Mouse (Mus musculus): ENCODE data around the gene Coa5. TPM values are rescaled to one million over a fixed set of nuclear protein-coding genes. Genes with fewer than 3 reads are reported as not detected.

The Coa5 gene
- polyA plus RNA-seq, 1 experiment from 2014 or later = 48.9 TPM

DNA sequence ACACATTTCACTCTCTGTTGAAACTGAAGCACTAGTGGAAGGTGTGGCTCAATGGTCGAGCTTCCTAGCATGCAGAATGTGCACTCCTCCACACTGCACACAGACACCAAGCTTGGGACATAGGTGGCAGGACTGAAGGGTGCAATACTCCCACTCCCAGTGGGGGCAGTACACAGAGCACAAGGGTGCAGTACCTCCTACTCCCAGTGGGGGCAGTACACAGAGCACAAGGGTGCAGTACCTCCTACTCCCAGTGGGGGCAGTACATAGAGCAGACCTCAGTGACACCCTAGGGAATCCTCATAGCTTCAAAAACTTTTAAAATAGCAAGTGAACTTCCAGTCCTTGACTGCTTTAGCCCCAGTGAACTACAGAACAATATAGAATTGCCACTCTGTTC is 10.5 kb downstream of the Coa5 start:
- Histone ChIP-seq H3K4me2 (no peak overlapping the region), H3K4me3 (replicated peaks) (no peak overlapping the region), H3K36me3 (peaks cover 74% of the 10 kb centered on the region), H3K27ac (no peak overlapping the region), H3K4me1 (no peaks in the 10 kb centered on the region), H3K9me3 (replicated peaks) (peaks cover 4% of the 10 kb centered on the region; the same call in 1 of the 2 replicates), H3K27me3 (no peaks in the 10 kb centered on the region), H3K9ac (no peak overlapping the region)
- WGBS = 90% methylated on average over 1 of the region's 1 CpGs
- ATAC-seq (replicated peaks; ENCODE audit: low FRiP score) = no peak

DNA sequence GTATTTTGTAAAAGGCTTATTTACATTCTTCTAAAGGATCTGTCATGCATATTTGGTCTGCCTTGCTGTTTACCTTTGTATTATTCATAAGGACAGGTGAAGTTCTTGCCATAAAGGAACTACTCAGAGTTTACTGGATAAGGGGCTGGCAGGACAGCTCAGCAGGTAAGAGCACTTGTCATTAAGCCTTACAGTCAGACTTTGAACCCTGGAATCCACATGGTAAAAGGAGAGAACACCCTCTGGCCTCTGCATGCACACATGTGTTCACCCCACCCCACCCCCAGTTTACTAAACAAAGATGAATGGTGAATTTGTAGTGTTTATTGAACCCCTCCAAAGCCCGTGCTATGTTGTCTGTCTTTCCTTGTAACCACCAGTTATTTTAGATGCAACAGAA is 14.5 kb downstream of the Coa5 start:
- H3K36me3 ChIP-seq = peaks cover 46% of the 10 kb centered on the region
- no peaks in the 10 kb centered on the region for H3K9me3 ChIP-seq (replicated peaks)
- H3K9ac ChIP-seq = no peak overlapping the region
- no peak overlapping the region for H3K4me3 ChIP-seq (replicated peaks)
- no peak overlapping the region for H3K27ac ChIP-seq
- ATAC-seq (replicated peaks; ENCODE audit: low FRiP score) = no peak
- H3K27me3 ChIP-seq = no peaks in the 10 kb centered on the region
- WGBS = 83% methylated on average over 1 of the region's 1 CpGs
- no peaks in the 10 kb centered on the region for H3K4me1 ChIP-seq
- no peak overlapping the region for H3K4me2 ChIP-seq

DNA sequence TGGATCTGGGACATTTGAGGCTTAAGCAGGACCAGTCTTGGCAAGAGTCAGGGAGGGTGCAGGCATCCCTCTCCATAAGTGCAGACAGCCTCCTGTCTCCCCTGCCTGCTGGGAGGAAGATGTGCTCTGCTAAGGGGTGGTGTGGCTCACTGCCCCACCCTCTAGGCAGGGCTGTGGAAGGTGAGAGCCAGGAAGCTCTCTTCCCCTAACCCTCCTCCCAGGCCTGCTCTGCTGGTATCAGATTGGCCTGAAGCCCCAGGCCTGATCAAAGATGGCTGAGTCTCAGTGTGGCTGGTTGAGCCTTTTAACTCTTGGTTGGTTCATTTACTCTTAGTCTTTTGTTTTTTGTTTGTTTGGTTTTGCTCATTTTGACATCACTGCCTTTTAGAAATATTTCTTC is 20.3 kb downstream of the Coa5 start:
- Histone ChIP-seq H3K27me3 (no peaks in the 10 kb centered on the region), H3K27ac (no peak overlapping the region), H3K36me3 (no peaks in the 10 kb centered on the region), H3K4me3 (replicated peaks) (no peak overlapping the region), H3K4me1 (no peaks in the 10 kb centered on the region), H3K9ac (no peak overlapping the region), H3K4me2 (no peak overlapping the region), H3K9me3 (replicated peaks) (no peaks in the 10 kb centered on the region)
- ATAC-seq (replicated peaks; ENCODE audit: low FRiP score) = no peak

DNA sequence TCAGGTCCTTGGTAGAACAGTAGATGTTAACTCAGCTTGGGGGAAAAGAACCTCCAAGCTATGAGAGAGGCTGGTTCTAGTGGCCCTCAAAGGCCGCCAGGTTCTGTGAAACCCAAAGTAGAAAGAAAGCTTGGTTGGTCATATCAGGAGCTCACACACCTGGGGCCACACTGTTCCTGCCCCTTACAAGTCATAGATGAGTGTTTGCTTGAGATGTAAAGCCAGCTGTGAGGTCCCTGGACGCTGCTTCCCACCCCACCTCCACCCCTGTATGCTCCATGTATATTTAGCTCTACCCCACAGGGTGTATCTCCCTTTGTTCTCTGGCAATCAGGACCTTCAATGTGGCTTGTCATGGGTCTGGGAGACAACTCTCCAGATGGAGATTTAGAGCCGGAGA is 21.2 kb downstream of the Coa5 start:
- Histone ChIP-seq H3K27ac (no peak overlapping the region), H3K4me2 (no peak overlapping the region), H3K27me3 (no peaks in the 10 kb centered on the region), H3K9ac (no peak overlapping the region), H3K36me3 (no peaks in the 10 kb centered on the region), H3K4me1 (no peaks in the 10 kb centered on the region), H3K9me3 (replicated peaks) (no peaks in the 10 kb centered on the region), H3K4me3 (replicated peaks) (no peak overlapping the region)
- WGBS = 80% methylated on average over 3 of the region's 3 CpGs
- ATAC-seq (replicated peaks; ENCODE audit: low FRiP score) = no peak

DNA sequence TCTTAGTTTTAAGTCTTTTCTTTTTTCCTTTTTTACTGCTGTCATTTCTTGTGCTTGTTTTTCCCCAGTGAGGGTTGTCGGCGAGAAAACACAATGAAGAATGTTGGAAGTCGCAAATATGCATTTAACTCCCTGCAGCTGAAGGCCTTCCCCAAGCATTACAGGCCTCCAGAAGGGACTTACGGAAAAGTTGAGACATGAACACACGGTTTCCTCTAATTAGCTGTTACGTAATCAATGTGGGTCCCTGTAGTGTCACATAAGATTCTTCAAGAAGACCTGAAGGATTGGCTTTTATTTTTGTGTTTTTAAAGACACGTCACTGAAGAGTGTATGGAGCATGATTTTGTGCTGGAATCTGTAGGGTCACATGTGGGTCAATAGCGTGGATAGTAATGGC is 21.8 kb downstream of the Coa5 start:
- no peaks in the 10 kb centered on the region for H3K27me3 ChIP-seq
- H3K9ac ChIP-seq = no peak overlapping the region
- no peaks in the 10 kb centered on the region for H3K4me1 ChIP-seq
- no peak overlapping the region for H3K4me2 ChIP-seq
- no peak for ATAC-seq (replicated peaks; ENCODE audit: low FRiP score)
- H3K4me3 ChIP-seq (replicated peaks) = no peak overlapping the region
- no peak overlapping the region for H3K27ac ChIP-seq
- no peaks in the 10 kb centered on the region for H3K9me3 ChIP-seq (replicated peaks)
- H3K36me3 ChIP-seq = no peaks in the 10 kb centered on the region
- WGBS = 83% methylated on average over 8 of the region's 8 CpGs

DNA sequence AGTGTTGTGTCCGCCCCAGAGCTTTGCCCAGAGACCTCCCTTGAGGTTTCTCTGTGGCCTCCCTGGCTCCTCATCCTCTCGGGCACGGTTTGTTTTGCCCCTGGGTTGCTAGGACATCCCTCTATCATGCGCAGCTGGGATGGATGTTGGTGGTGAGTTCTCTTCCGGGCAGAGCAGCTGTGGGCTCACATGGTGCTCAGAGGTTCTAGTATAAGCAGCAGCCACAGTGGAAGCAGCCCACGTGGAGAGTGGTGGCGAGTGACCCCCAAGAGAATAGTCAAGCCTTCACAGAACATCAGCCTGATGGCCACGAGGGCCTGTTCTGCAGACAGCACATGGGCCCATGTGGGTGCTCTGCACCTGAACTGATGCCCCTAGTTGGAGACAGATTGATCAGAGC is 22.7 kb downstream of the Coa5 start:
- no peak for ATAC-seq (replicated peaks; ENCODE audit: low FRiP score)
- no peak overlapping the region for H3K4me2 ChIP-seq
- H3K4me3 ChIP-seq (replicated peaks) = no peak overlapping the region
- no peaks in the 10 kb centered on the region for H3K9me3 ChIP-seq (replicated peaks)
- H3K9ac ChIP-seq = no peak overlapping the region
- no peak overlapping the region for H3K27ac ChIP-seq
- H3K4me1 ChIP-seq = no peaks in the 10 kb centered on the region
- 80% methylated on average over 8 of the region's 8 CpGs for WGBS
- H3K27me3 ChIP-seq = no peaks in the 10 kb centered on the region
- H3K36me3 ChIP-seq = no peaks in the 10 kb centered on the region

DNA sequence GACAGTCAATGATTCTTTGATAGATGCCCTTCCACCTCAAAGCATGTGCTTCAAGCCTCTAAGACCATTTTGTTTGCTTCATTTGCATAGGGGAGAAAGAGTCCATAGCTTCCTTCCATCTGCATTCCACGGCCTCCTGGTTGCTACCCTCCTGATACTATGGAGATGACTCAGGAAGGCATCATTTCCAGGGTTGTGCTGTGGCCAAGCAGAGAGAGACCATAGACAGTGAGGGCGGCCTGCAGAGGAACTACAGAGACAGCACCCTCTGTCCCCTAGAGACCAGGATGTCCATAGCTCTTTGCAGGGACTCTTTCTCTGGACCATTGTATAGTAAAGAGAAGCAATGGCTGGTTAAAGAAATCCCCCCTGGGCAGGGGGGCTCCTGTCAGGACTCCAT is 24.8 kb downstream of the Coa5 start:
- WGBS = 90% methylated on average over 2 of the region's 2 CpGs

DNA sequence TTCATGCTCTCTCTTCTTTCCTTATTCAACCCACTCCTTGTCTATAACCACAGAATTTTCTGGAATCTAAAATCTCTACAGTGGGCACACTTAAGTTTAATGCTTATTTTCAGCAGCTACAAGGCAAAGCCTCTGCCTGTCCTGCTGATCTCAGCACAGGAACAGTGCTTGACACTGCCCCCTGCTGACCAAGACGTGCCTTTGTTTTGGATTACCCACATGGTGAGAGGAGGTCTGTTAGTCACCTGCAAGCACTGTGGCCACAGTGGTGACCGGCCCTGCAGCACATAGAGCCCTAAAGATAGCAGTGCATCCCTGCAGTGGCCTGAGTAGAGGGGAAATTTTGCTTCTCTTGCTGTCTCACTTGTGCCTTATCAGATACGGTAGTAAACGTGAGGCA is 28.2 kb downstream of the Coa5 start:
- peaks cover 3% of the 10 kb centered on the region; the same call in 1 of the 2 replicates for H3K36me3 ChIP-seq
- H3K27ac ChIP-seq = no peak overlapping the region
- H3K27me3 ChIP-seq = no peaks in the 10 kb centered on the region
- H3K4me2 ChIP-seq = no peak overlapping the region
- no peaks in the 10 kb centered on the region for H3K9me3 ChIP-seq (replicated peaks)
- H3K4me3 ChIP-seq (replicated peaks) = no peak overlapping the region
- H3K9ac ChIP-seq = no peak overlapping the region
- WGBS = 57% methylated on average over 4 of the region's 4 CpGs
- peaks cover 23% of the 10 kb centered on the region for H3K4me1 ChIP-seq
- no peak for ATAC-seq (replicated peaks; ENCODE audit: low FRiP score)

More for the DNA sequence above, 24.8 kb downstream of the Coa5 start:
- Histone ChIP-seq H3K9ac (no peak overlapping the region), H3K4me2 (no peak overlapping the region), H3K27ac (no peak overlapping the region), H3K36me3 (peaks cover 3% of the 10 kb centered on the region; the same call in 1 of the 2 replicates), H3K27me3 (no peaks in the 10 kb centered on the region), H3K9me3 (replicated peaks) (no peaks in the 10 kb centered on the region), H3K4me1 (no peaks in the 10 kb centered on the region), H3K4me3 (replicated peaks) (no peak overlapping the region)
- ATAC-seq (replicated peaks; ENCODE audit: low FRiP score) = no peak

DNA sequence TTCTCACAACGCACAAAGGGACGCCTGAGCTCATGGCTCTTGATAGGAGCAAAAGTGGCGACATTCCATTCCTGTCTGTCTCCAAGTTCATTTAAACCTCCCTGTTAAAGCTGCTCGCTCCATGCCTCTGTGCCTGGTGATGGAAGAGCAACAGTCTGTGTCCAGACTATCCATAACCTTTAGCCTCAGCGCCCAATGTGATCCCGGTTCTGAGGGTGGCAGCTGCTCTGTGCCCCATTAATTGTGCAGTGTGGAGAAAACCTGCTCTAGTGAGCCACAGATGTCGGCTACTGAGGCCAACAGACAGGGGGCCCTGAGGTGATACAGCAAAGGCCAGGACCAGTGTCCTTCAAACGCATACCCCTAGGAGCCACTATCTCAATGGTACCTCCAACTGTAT is 30.2 kb downstream of the Coa5 start:
- no peaks in the 10 kb centered on the region for H3K9me3 ChIP-seq (replicated peaks)
- no peaks in the 10 kb centered on the region for H3K27me3 ChIP-seq
- H3K4me1 ChIP-seq = peaks cover 24% of the 10 kb centered on the region
- H3K4me2 ChIP-seq = 0 out of 2 replicates have a peak overlapping the region, but pooled peaks have one; percentile 2
- H3K4me3 ChIP-seq (replicated peaks) = no peak overlapping the region
- H3K9ac ChIP-seq = no peak overlapping the region
- WGBS = 50% methylated on average over 8 of the region's 8 CpGs
- peaks cover 8% of the 10 kb centered on the region; the same call in 1 of the 2 replicates for H3K36me3 ChIP-seq
- ATAC-seq (replicated peaks; ENCODE audit: low FRiP score) = peak; percentile 63
- H3K27ac ChIP-seq = no peak overlapping the region

DNA sequence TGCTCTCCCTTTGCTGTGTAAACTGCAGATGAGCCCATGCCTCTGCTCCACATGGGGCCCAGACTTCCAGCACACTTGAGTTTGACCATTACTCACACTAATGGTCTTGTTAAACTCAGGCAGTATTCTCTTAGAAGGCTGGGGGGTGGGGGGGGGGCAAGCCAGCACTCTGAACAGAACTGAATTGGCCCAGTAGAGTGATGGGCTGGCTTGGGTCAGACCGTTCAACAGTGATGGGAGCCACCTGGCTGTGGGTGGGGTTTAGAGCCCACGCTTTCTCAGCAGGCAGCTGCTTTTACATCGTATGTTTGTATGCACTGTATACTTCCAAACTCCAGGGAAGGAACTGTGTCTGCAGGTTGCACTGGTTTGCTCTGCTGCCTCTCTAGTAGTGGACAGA is 30.9 kb downstream of the Coa5 start:
- no peak overlapping the region for H3K4me3 ChIP-seq (replicated peaks)
- no peaks in the 10 kb centered on the region for H3K9me3 ChIP-seq (replicated peaks)
- WGBS = 16% methylated on average over 3 of the region's 3 CpGs
- H3K27ac ChIP-seq = no peak overlapping the region
- H3K36me3 ChIP-seq = peaks cover 11% of the 10 kb centered on the region; the same call in 1 of the 2 replicates
- no peak overlapping the region for H3K9ac ChIP-seq
- H3K27me3 ChIP-seq = no peaks in the 10 kb centered on the region
- 0 out of 2 replicates have a peak overlapping the region, but pooled peaks have one; percentile 2 for H3K4me2 ChIP-seq
- peaks cover 24% of the 10 kb centered on the region for H3K4me1 ChIP-seq
- peak; percentile 77 for ATAC-seq (replicated peaks; ENCODE audit: low FRiP score)

DNA sequence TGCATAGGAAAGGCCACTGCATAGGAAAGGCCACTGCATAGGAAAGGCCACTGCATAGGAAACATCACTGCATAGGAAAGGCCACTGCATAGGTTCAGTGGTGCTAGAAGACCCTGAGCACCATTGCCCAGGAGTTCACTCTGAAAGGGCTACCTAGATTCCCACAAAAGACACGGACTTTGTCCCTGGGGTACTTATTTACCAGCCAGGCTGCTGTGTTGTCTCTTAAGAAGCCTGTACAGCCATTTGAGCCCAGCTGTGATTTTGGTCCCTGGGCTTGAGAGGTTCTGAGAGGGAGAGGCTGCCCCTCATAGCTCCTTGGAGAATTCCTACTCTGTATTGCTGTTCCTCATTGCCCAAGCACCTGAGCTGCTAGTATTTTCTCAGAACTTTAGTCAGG is 33.4 kb downstream of the Coa5 start:
- Histone ChIP-seq H3K36me3 (peaks cover 11% of the 10 kb centered on the region; the same call in 1 of the 2 replicates), H3K9me3 (replicated peaks) (no peaks in the 10 kb centered on the region), H3K27ac (no peak overlapping the region), H3K4me3 (replicated peaks) (no peak overlapping the region), H3K4me2 (no peak overlapping the region), H3K4me1 (peaks cover 24% of the 10 kb centered on the region), H3K9ac (no peak overlapping the region), H3K27me3 (no peaks in the 10 kb centered on the region)
- no peak for ATAC-seq (replicated peaks; ENCODE audit: low FRiP score)
- WGBS = 61% methylated on average over 1 of the region's 1 CpGs

DNA sequence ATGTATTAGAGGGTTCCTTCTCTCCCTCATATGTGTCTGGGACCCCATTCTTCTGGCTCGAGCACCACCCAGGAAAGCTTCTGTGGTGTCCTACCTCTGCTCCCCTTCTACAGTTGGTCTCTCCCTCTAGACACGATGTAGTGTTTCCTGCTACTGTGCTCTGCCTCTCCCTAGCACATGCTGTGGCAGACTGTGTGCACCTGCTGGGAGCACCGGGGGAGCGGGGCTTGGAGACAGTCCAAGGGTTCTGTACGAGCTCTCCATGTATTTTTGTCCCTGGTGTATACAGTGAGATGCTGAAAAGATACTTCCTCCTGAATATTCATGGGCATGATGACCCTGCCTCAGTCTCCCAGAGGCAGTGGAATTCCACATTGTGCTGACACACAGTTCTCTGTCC is 36.7 kb downstream of the Coa5 start:
- H3K9ac ChIP-seq = no peak overlapping the region
- no peaks in the 10 kb centered on the region for H3K9me3 ChIP-seq (replicated peaks)
- H3K36me3 ChIP-seq = peaks cover 8% of the 10 kb centered on the region; the same call in 1 of the 2 replicates
- no peak overlapping the region for H3K27ac ChIP-seq
- 0 out of 2 replicates have a peak, but pooled peaks cover 9% of the 10 kb centered on the region for H3K4me1 ChIP-seq
- H3K4me3 ChIP-seq (replicated peaks) = no peak overlapping the region
- no peak for ATAC-seq (replicated peaks; ENCODE audit: low FRiP score)
- H3K27me3 ChIP-seq = no peaks in the 10 kb centered on the region
- WGBS = 79% methylated on average over 5 of the region's 5 CpGs
- no peak overlapping the region for H3K4me2 ChIP-seq

DNA sequence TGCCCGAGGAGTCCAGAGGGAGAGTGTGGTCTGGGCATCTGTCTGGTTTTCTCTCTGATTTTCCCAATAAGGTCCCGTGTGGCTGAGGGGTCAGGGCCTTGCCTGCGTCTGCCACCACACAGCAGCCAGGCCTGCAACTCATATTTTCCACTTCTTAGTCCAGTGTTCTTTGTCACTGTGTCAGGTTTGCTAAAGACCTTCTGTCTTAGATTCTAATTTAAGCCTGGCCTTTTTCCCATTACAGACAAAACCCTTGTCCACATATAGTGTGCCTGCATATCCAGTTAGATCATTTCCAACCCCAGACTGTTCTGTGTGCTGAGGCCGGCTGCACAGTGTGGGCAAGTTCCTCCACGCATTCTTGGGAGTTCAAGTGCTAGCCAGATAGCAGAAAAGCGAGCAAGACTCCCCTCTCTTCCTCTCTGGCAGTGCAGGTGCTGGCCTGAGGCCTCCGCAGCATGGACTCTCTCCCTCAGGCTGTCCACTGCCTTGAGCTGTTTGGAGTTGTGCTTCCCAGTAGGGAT is 43.4 kb downstream of the Coa5 start:
- Histone ChIP-seq H3K4me3 (replicated peaks) (no peak overlapping the region), H3K27me3 (no peaks in the 10 kb centered on the region), H3K27ac (no peak overlapping the region), H3K4me2 (no peak overlapping the region), H3K4me1 (no peaks in the 10 kb centered on the region), H3K9me3 (replicated peaks) (no peaks in the 10 kb centered on the region), H3K36me3 (no peaks in the 10 kb centered on the region; the same call in 1 of the 2 replicates), H3K9ac (no peak overlapping the region)
- ATAC-seq (replicated peaks; ENCODE audit: low FRiP score) = no peak
- WGBS = 86% methylated on average over 7 of the region's 7 CpGs
